Mouse (Mus musculus) ES-E14 (cell line): ENCODE results near the gene Acot7. TPM values are rescaled to one million over a fixed set of nuclear protein-coding genes. Genes with fewer than 3 reads are reported as not detected.

Source experiments
- DNase-seq: peaks from one replicate; pipeline ENCODE4 v3.0.0-alpha.2; 2013; ENCODE audit warnings: low read depth, low spot score
- H3K27ac ChIP-seq: 2 replicates; pipeline ENCODE4 v1.5.1; 2012; ENCODE audit warnings: low read depth, mild to moderate bottlenecking, low read length, moderate library complexity, mixed read lengths; ENCODE audit not compliant: poor library complexity, insufficient read depth, severe bottlenecking
- H3K36me3 ChIP-seq: 2 replicates; pipeline ENCODE4 v1.6.1; 2012; ENCODE audit warnings: mild to moderate bottlenecking, low read length, moderate library complexity, mixed read lengths; ENCODE audit not compliant: control insufficient read depth, poor library complexity, insufficient read depth, severe bottlenecking
- H3K4me1 ChIP-seq, 2 experiments: fragments of 150-350 bp in 1 of 2; sonication (generic) in 1 of 2; 2 replicates each; pipeline ENCODE4 v1.6.1; 2012; ENCODE audit warnings: low read length in 2 of 2, mild to moderate bottlenecking in 1 of 2, mixed read lengths in 1 of 2; ENCODE audit not compliant: control insufficient read depth in 2 of 2, insufficient read depth in 2 of 2, poor library complexity in 1 of 2
- H3K4me3 ChIP-seq, 2 experiments: fragments of 150-350 bp in 1 of 2; sonication (generic) in 1 of 2; 2 replicates each; pipeline ENCODE4 v1.5.1; 2012; ENCODE audit warnings: low read length in 2 of 2, low read depth in 1 of 2, mild to moderate bottlenecking in 1 of 2, mixed read lengths in 1 of 2; ENCODE audit not compliant: insufficient read depth in 1 of 2, poor library complexity in 1 of 2, severe bottlenecking in 1 of 2
- H3K9ac ChIP-seq: 2 replicates; pipeline ENCODE4 v1.6.1; 2012; ENCODE audit warnings: low read depth, mild to moderate bottlenecking, low read length, mixed read lengths; ENCODE audit not compliant: poor library complexity, insufficient read depth, severe bottlenecking
- H3K9me3 ChIP-seq: fragments of 150-350 bp; sonication (generic); 2 replicates; pipeline ENCODE4 v1.6.1; 2012; ENCODE audit warnings: low read depth, mild to moderate bottlenecking, low read length; ENCODE audit not compliant: control insufficient read depth, insufficient read depth
- CHD2 ChIP-seq: IDR thresholded peaks from 2 replicates; pipeline ENCODE4 v1.6.1; 2014; ENCODE audit warnings: mild to moderate bottlenecking, low read depth, low read length, inconsistent platforms
- HCFC1 ChIP-seq: IDR thresholded peaks from 2 replicates; pipeline ENCODE4 v1.6.1; 2012; ENCODE audit warnings: low read length, inconsistent platforms, borderline replicate concordance; ENCODE audit not compliant: insufficient read depth
- MAFK ChIP-seq: IDR thresholded peaks from 2 replicates; pipeline ENCODE4 v1.6.1; 2014; ENCODE audit warnings: mild to moderate bottlenecking, low read depth, low read length, inconsistent platforms; ENCODE audit not compliant: insufficient read depth
- ZC3H11A ChIP-seq: IDR thresholded peaks from 2 replicates; pipeline ENCODE4 v1.6.1; 2012; ENCODE audit warnings: low read depth, mild to moderate bottlenecking, inconsistent platforms, low read length, borderline replicate concordance
- ZNF384 ChIP-seq: IDR thresholded peaks from 2 replicates; pipeline ENCODE4 v1.6.1; 2012; ENCODE audit warnings: low read depth, low read length, inconsistent platforms
- in situ Hi-C, 2 experiments: fragments of 600-800 bp; cut with MboI; formaldehyde crosslinking; loops; one replicate each; pipeline ENCODE4 v1.15.1; 2025; ENCODE audit warnings: low sequenced_read_pairs in 2 of 2, inconsistent platforms in 1 of 2; ENCODE audit not compliant: unreplicated experiment in 2 of 2
- total RNA-seq: library from RNA; depleted of rRNA; stranded (reverse); fragments of 300-350 nt; gene quantifications from 2 replicates; pipeline ENCODE4 v1.2.3, GENCODE M21; 2012

The Acot7 gene
- total RNA-seq, 1 experiment: 51.9 TPM

DNA sequence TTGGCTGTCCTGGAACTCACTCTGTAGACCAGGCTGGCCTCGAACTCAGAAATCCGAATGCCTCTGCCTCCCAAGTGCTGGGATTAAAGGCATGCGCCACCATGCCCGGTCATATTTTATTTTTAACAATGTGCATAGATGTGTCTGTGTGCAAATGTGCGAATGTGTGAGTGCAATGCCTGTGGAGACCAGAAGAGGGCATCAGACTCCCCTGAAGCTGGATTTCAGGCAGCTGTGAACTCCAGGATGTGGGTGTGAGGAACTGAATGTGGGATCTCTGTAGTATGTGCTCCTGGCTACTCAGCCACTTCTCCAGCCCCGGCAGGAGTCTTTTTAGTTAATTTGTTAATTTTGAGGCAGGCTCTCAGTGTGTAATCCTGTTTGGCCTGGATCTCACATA lies 6.4 kb upstream of the Acot7 start:
- no peak for TF ChIP-seq ZNF384
- no peak for TF ChIP-seq CHD2
- TF ChIP-seq ZC3H11A: no peak
- TF ChIP-seq MAFK: no peak
- no peak for TF ChIP-seq HCFC1
- in situ Hi-C loops: no loop called here
- Histone ChIP-seq H3K27ac (no peak overlapping the region), H3K36me3 (no peaks in the 10 kb centered on the region), H3K9me3 (no peaks in the 10 kb centered on the region), H3K9ac (no peak overlapping the region), H3K4me3 (no peak overlapping the region), H3K4me1 (peaks cover 0 to 6% of the 10 kb centered on the region in 2 experiments; a peak in 1 of 4 replicates)
- DNase-seq: peak; percentile 54

DNA sequence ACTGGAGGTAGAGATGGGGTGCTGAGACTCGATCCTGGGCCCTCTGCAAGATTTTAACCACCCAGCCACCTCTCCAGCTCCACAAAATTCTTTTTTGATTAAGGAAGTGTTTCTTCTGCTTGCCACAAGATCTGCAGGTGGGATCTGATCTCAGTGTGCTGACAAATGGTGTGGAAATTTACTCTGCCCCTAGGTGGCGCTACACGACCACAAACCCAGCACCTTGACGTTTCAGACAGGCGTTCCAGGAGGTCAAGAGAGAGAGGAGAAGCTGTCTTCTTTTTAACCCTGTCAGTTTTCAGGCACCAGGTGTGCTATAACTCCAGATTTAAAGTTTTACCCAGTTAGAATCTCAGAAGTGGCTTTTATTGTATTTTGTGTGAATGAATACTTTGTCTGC lies 4.9 kb upstream of the Acot7 start:
- Histone ChIP-seq H3K27ac (no peak overlapping the region), H3K4me3 (no peak overlapping the region), H3K9me3 (no peaks in the 10 kb centered on the region), H3K4me1 (peaks cover 0 to 6% of the 10 kb centered on the region in 2 experiments; a peak in 1 of 4 replicates), H3K36me3 (no peaks in the 10 kb centered on the region), H3K9ac (no peak overlapping the region)
- peak; percentile 82 for DNase-seq
- in situ Hi-C loops: no loop called here
- TF ChIP-seq ZC3H11A (peak; percentile 69), ZNF384 (no peak), HCFC1 (no peak)

DNA sequence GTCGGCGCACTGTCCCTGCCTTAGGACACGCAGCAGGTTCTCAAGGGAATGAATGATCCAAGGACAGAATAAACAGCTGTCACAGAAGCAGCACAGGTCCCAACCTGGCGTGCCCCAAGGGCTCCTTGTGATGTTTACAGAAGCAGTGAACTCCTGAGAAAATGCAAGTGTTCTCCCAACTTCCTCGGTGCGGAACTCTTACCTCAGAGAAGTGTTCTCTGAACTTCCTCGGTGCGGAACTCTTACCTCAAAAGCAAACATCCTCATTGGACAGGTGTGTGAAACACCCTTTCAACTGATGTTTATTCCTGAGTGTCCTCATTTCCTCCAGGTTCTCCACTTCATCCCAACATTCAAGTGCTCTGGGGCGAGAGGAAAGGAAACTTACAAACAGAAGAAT lies 4.0 kb upstream of the Acot7 start:
- Histone ChIP-seq H3K9ac (no peak overlapping the region), H3K4me3 (no peak overlapping the region), H3K27ac (no peak overlapping the region), H3K9me3 (no peaks in the 10 kb centered on the region), H3K4me1 (peaks cover 0 to 7% of the 10 kb centered on the region in 2 experiments; a peak in 2 of 4 replicates), H3K36me3 (no peaks in the 10 kb centered on the region)
- DNase-seq: no peak
- TF ChIP-seq HCFC1 (no peak), CHD2 (no peak), MAFK (no peak), ZNF384 (no peak), ZC3H11A (no peak)
- in situ Hi-C loops: no loop called here

DNA sequence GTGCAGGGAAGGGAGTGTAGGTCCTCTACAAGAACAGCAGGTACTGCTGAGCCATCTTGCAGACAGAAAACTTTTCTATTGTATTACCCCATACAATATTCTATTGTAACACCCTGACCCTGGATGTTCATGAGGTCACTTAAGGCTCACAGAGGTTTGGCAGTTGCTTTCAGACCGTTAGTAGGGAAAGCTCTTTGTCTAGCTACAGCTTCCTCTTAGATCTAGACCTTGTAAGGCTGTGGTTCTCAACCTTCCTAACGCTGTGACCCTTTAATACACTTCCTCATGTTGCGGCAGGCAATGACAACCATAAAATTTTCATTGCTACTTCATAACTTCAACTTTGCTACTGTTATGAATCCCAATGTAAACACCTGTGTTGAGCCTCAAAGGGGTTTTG lies 1.3 kb upstream of the Acot7 start:
- Histone ChIP-seq H3K36me3 (no peaks in the 10 kb centered on the region; the same call in 1 of the 2 replicates), H3K9ac (no peak overlapping the region), H3K4me1 (peaks cover 1 to 8% of the 10 kb centered on the region in 2 experiments; a peak in 2 of 4 replicates), H3K27ac (no peak overlapping the region), H3K4me3 (no peak overlapping the region), H3K9me3 (no peaks in the 10 kb centered on the region)
- DNase-seq: no peak
- in situ Hi-C loops: no loop called here
- TF ChIP-seq ZNF384 (no peak), HCFC1 (no peak), CHD2 (no peak), ZC3H11A (no peak), MAFK (no peak)

DNA sequence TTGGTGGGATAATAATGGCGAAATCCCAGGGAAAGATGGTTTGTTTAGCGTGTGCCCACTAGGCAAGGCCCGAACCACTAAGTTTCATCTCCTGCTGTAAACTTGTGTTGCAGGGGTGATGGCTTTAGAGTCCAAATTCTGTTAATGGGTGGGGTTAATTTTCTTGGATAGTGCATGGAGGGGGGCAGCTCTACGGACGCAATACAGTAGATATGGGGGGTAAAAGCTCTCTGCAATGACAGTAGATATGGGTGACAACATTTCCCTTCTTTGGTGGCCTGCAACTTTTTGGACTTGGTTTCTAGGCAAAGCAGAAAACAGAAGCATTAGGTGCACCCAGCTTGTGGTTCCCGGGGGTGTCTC lies 779 bp upstream of the Acot7 start:
- no peaks in the 10 kb centered on the region; the same call in 1 of the 2 replicates for H3K36me3 ChIP-seq
- no peaks in the 10 kb centered on the region for H3K9me3 ChIP-seq
- no peak for DNase-seq
- peak overlapping the region; percentile 86 to 97 for H3K4me3 ChIP-seq
- TF ChIP-seq MAFK (no peak), ZC3H11A (no peak), HCFC1 (no peak)
- H3K4me1 ChIP-seq: peaks cover 1 to 8% of the 10 kb centered on the region in 2 experiments; a peak in 2 of 4 replicates
- in situ Hi-C loops: no loop called here
- no peak overlapping the region for H3K27ac ChIP-seq
- H3K9ac ChIP-seq: peak overlapping the region; percentile 91
